Mouse (Mus musculus) megakaryocyte, adult 5-6 weeks (primary cell): Measurements from ENCODE around the gene Hoxa5. TPM values are rescaled to one million over a fixed set of nuclear protein-coding genes. Genes with fewer than 3 reads are reported as not detected.

Experiments
- ATAC-seq: 2 replicates; pipeline ENCODE4 v1.8.0; 2016; ENCODE audit warnings: mild to moderate bottlenecking, inconsistent platforms; ENCODE audit not compliant: poor library complexity, severe bottlenecking
- total RNA-seq, 2 experiments: library from RNA; stranded (forward) in 1 of 2; stranded (reverse) in 1 of 2; fragments of 153-499, 151-499 nt in 1 of 2; fragments of 221-1000, 200-1000 nt in 1 of 2; gene quantifications; 2 replicates each; pipeline versions ENCODE4 v1.2.3 to v1.2.4; 2015 to 2017

Gene Hoxa5
- total RNA-seq, 2 experiments from 2014 or later = 0.13 to 0.18 TPM

- no peak for ATAC-seq
These were observed 23.3 kb upstream of the Hoxa5 start for GRCm38 (mm10) chr6:52227470-52228222.

- no peak for ATAC-seq
These were observed 22.3 kb upstream of the Hoxa5 start for GRCm38 (mm10) chr6:52226569-52227257.

- ATAC-seq = peak; percentile 23
These were observed 21.5 kb upstream of the Hoxa5 start for GRCm38 (mm10) chr6:52225612-52226568.

GRCm38 (mm10) chr6:52224895-52225611 is 20.7 kb upstream of the Hoxa5 start:
- no peak for ATAC-seq

- no peak for ATAC-seq
These were observed 19.8 kb upstream of the Hoxa5 start for GRCm38 (mm10) chr6:52223939-52224760.

- no peak for ATAC-seq
These were observed 18.3 kb upstream of the Hoxa5 start for GRCm38 (mm10) chr6:52222729-52223128.

- ATAC-seq = no peak
These were observed 17.8 kb upstream of the Hoxa5 start for GRCm38 (mm10) chr6:52221993-52222685.

GRCm38 (mm10) chr6:52221337-52221992 is 17.1 kb upstream of the Hoxa5 start, which contains the start of gene Hoxa7:
Gene Hoxa7 (minus strand): TSS chr6:52221854.
- ATAC-seq = peak; percentile 82

GRCm38 (mm10) chr6:52220865-52221310 is 16.5 kb upstream of the Hoxa5 start:
- ATAC-seq = no peak

- no peak for ATAC-seq
These were observed 15.8 kb upstream of the Hoxa5 start for GRCm38 (mm10) chr6:52220003-52220864.

GRCm38 (mm10) chr6:52219234-52219942 is 15.0 kb upstream of the Hoxa5 start:
- ATAC-seq = no peak

- ATAC-seq = no peak
These were observed 14.3 kb upstream of the Hoxa5 start for GRCm38 (mm10) chr6:52218643-52219215.

- ATAC-seq = no peak
These were observed 13.7 kb upstream of the Hoxa5 start for GRCm38 (mm10) chr6:52217895-52218642.

- ATAC-seq = peak; percentile 35
These were observed 13.0 kb upstream of the Hoxa5 start for GRCm38 (mm10) chr6:52217459-52217768.

GRCm38 (mm10) chr6:52216691-52217458 is 12.5 kb upstream of the Hoxa5 start:
- ATAC-seq = 0 out of 2 replicates have a peak, but pooled peaks have one; percentile 2
